Mouse (Mus musculus) heart, embryonic 16.5 days (tissue): Measurements from ENCODE around the gene Olfr1044. TPM values are rescaled to one million over a fixed set of nuclear protein-coding genes. Genes with fewer than 3 reads are reported as not detected.
"Not testable (repeated sequence)": the region's sequence is repeated elsewhere in the genome, so short reads cannot be mapped to it uniquely, and the experiment has no call there.

Experiments
- ATAC-seq: fragments of 200-750 bp; cut with Nextera tagmentation; replicated peaks from 2 replicates; pipeline ENCODE4 v1.8.0; 2017; ENCODE audit warnings: moderate number of reproducible peaks; ENCODE audit not compliant: insufficient read depth, low FRiP score; ENCODE audit errors: extremely low read depth
- H3K27ac ChIP-seq: fragments of 300-500 bp; sonication (generic); 2 replicates; pipeline ENCODE4 v1.5.1; 2014; ENCODE audit warnings: mild to moderate bottlenecking, low read length, control low read depth, moderate library complexity
- H3K27me3 ChIP-seq: fragments of 300-500 bp; sonication (generic); 2 replicates; pipeline ENCODE4 v1.6.1; 2014; ENCODE audit warnings: low read length, mixed read lengths; ENCODE audit not compliant: control insufficient read depth, insufficient read depth
- H3K36me3 ChIP-seq: fragments of 300-500 bp; sonication (generic); 2 replicates; pipeline ENCODE4 v1.6.1; 2014; ENCODE audit not compliant: control insufficient read depth, insufficient read depth
- H3K4me1 ChIP-seq: fragments of 300-500 bp; sonication (generic); 2 replicates; pipeline ENCODE4 v1.6.1; 2014; ENCODE audit warnings: low read length, mixed read lengths; ENCODE audit not compliant: control insufficient read depth, insufficient read depth
- H3K4me2 ChIP-seq: fragments of 300-500 bp; sonication (generic); 2 replicates; pipeline ENCODE4 v1.6.1; 2014; ENCODE audit warnings: low read depth, mild to moderate bottlenecking, control low read depth, low read length
- H3K4me3 ChIP-seq: fragments of 300-500 bp; sonication (generic); 2 replicates; pipeline ENCODE4 v1.5.1; 2014; ENCODE audit warnings: mild to moderate bottlenecking, control low read depth, low read length
- H3K9ac ChIP-seq: fragments of 300-500 bp; sonication (generic); 2 replicates; pipeline ENCODE4 v1.6.1; 2014; ENCODE audit warnings: low read length, control low read depth
- H3K9me3 ChIP-seq: fragments of 300-500 bp; sonication (generic); replicated peaks from 2 replicates; pipeline ENCODE4 v1.6.1; 2016; ENCODE audit warnings: low read length; ENCODE audit not compliant: control insufficient read depth
- WGBS: fragments of 180-500 bp; shearing (Covaris S2); extraction: QIAGEN DNeasy Blood & Tissue Kit; methylation state at CpG from one replicate; pipeline ENCODE4 v1.1.7; 2014; 5-methylcytosine and 5-hydroxymethylcytosine counted together
- polyA plus RNA-seq: library from polyadenylated mRNA; unstranded; fragments of >200 nt; fragmentation: Nextera tagmentation; extraction: Ambion mirVana; gene quantifications from 2 replicates; pipeline ENCODE4 v1.2.1, GENCODE M21; 2015

The Olfr1044 gene
- polyA plus RNA-seq = not detected in 2 replicates

GRCm38 (mm10) chr2:86177720-86178119 lies at the start of gene Olfr1044:
Olfr1044 (minus strand) TSS chr2:86177820.
- Histone ChIP-seq H3K27me3 (no peaks in the 10 kb centered on the region), H3K4me3 (no peak within 1 kb of the TSS), H3K4me1 (no peaks in the 10 kb centered on the region), H3K36me3 (no peaks in the 10 kb centered on the region), H3K9me3 (no peaks in the 10 kb centered on the region), H3K4me2 (no peak within 1 kb of the TSS), H3K27ac (no peak within 1 kb of the TSS), H3K9ac (no peak within 1 kb of the TSS)
- no peak for ATAC-seq

GRCm38 (mm10) chr2:86219214-86219613 lies 41.6 kb upstream of the Olfr1044 start, which contains the start of gene Olfr1046:
Olfr1046 (minus strand) TSS chr2:86219314.
- WGBS = 59% methylated on average over 2 of the region's 2 CpGs
- Histone ChIP-seq H3K36me3 (no peaks in the 10 kb centered on the region), H3K9ac (no peak within 1 kb of the TSS), H3K27ac (no peak within 1 kb of the TSS), H3K4me3 (no peak within 1 kb of the TSS), H3K9me3 (no peaks in the 10 kb centered on the region), H3K4me1 (no peaks in the 10 kb centered on the region), H3K27me3 (no peaks in the 10 kb centered on the region), H3K4me2 (no peak within 1 kb of the TSS)
- no peak for ATAC-seq

GRCm38 (mm10) chr2:86202909-86203308 lies 25.3 kb upstream of the Olfr1044 start, which contains the start of gene Olfr1045:
Olfr1045 (minus strand) TSS chr2:86203009.
- H3K27me3 ChIP-seq = no peaks in the 10 kb centered on the region
- H3K4me2 ChIP-seq = no peak within 1 kb of the TSS
- no peaks in the 10 kb centered on the region for H3K9me3 ChIP-seq
- no peaks in the 10 kb centered on the region for H3K4me1 ChIP-seq
- H3K27ac ChIP-seq = no peak within 1 kb of the TSS
- H3K36me3 ChIP-seq = no peaks in the 10 kb centered on the region
- no peak within 1 kb of the TSS for H3K4me3 ChIP-seq
- H3K9ac ChIP-seq = no peak within 1 kb of the TSS
- ATAC-seq = no peak

GRCm38 (mm10) chr2:86195863-86196262 lies 18.2 kb upstream of the Olfr1044 start:
- H3K4me3 ChIP-seq = no peak overlapping the region
- no peaks in the 10 kb centered on the region for H3K4me1 ChIP-seq
- H3K4me2 ChIP-seq = no peak overlapping the region
- 31% methylated on average over 1 of the region's 1 CpGs for WGBS
- no peak overlapping the region for H3K27ac ChIP-seq
- H3K36me3 ChIP-seq = no peaks in the 10 kb centered on the region
- no peak for ATAC-seq
- H3K27me3 ChIP-seq = no peaks in the 10 kb centered on the region
- peaks cover 4% of the 10 kb centered on the region; the same call in 1 of the 2 replicates for H3K9me3 ChIP-seq
- no peak overlapping the region for H3K9ac ChIP-seq

- Histone ChIP-seq H3K27ac (no peak within 1 kb of the TSS), H3K4me1 (no peaks in the 10 kb centered on the region), H3K9me3 (no peaks in the 10 kb centered on the region), H3K4me3 (no peak within 1 kb of the TSS), H3K9ac (no peak within 1 kb of the TSS), H3K4me2 (no peak within 1 kb of the TSS), H3K36me3 (no peaks in the 10 kb centered on the region), H3K27me3 (no peaks in the 10 kb centered on the region)
- ATAC-seq = no peak
Measured at GRCm38 (mm10) chr2:86185583-86185982, 8.0 kb upstream of the Olfr1044 start, which contains the start of gene Olfr52. Olfr52 (minus strand) TSS chr2:86185683.

- WGBS = 78% methylated on average over 3 of the region's 3 CpGs
- Histone ChIP-seq H3K9ac (no peak overlapping the region), H3K27me3 (no peaks in the 10 kb centered on the region), H3K4me1 (no peaks in the 10 kb centered on the region), H3K27ac (no peak overlapping the region), H3K4me3 (no peak overlapping the region), H3K4me2 (no peak overlapping the region), H3K36me3 (no peaks in the 10 kb centered on the region), H3K9me3 (no peaks in the 10 kb centered on the region)
- no peak for ATAC-seq
Measured at GRCm38 (mm10) chr2:86179950-86180349, 2.3 kb upstream of the Olfr1044 start.

GRCm38 (mm10) chr2:86175422-86175821 lies 2.2 kb downstream of the Olfr1044 start:
- not testable (repeated sequence) for H3K27me3 ChIP-seq, ATAC-seq, H3K9me3 ChIP-seq, H3K9ac ChIP-seq, H3K36me3 ChIP-seq, H3K4me2 ChIP-seq, H3K27ac ChIP-seq, H3K4me3 ChIP-seq, H3K4me1 ChIP-seq
- WGBS = 68% methylated on average over 7 of the region's 7 CpGs

GRCm38 (mm10) chr2:86167422-86167821 lies 10.2 kb downstream of the Olfr1044 start, which contains the start of gene Olfr1043:
Olfr1043 (minus strand) TSS chr2:86167522.
- Histone ChIP-seq H3K4me1 (0 out of 2 replicates have a peak, but pooled peaks cover 2% of the 10 kb centered on the region), H3K4me3 (no peak within 1 kb of the TSS), H3K36me3 (no peaks in the 10 kb centered on the region), H3K27me3 (no peaks in the 10 kb centered on the region), H3K9ac (no peak within 1 kb of the TSS), H3K9me3 (no peaks in the 10 kb centered on the region), H3K27ac (no peak within 1 kb of the TSS), H3K4me2 (no peak within 1 kb of the TSS)
- ATAC-seq = no peak
- WGBS = 76% methylated on average over 2 of the region's 2 CpGs

- Histone ChIP-seq H3K4me2 (no peak within 1 kb of the TSS), H3K27ac (no peak within 1 kb of the TSS), H3K9ac (no peak within 1 kb of the TSS), H3K4me1 (no peaks in the 10 kb centered on the region), H3K27me3 (no peaks in the 10 kb centered on the region), H3K4me3 (no peak within 1 kb of the TSS), H3K9me3 (no peaks in the 10 kb centered on the region), H3K36me3 (no peaks in the 10 kb centered on the region)
- 87% methylated on average over 2 of the region's 2 CpGs for WGBS
- ATAC-seq = no peak
Measured at GRCm38 (mm10) chr2:86161738-86162137, 15.9 kb downstream of the Olfr1044 start, which contains the start of gene Olfr1042. Olfr1042 (minus strand) TSS chr2:86161838.
